Mouse (Mus musculus) liver, embryonic 14.5 days (tissue): Measurements from ENCODE around the gene Fam193a.

Experiments used
- CTCF ChIP-seq: IDR thresholded peaks from 2 replicates; pipeline ENCODE4 v1.5.1; 2016; ENCODE audit warnings: antibody characterized with exemption, low read depth, control low read depth
- EP300 ChIP-seq: IDR thresholded peaks from 2 replicates; pipeline ENCODE4 v1.6.1; 2016; ENCODE audit warnings: antibody characterized with exemption, low read depth

DNA sequence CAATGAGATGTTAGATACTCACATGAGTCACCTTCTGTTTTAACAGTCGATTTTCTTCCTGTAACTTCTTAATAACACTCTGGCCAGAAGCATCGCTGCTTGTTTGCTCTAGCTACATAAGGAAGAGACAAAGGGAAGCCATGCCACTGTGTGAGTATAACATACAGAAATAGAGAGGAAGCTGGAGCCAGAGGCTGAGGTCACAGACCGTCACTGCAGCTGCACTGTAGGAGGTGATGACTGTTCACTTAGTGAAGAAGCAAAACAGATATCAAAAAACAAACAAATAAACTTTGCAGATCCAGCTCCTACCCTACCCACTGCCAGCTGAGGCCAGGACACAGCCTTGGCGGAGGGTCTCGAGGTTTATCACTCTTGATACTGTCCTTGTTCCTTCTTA lies 131.2 kb downstream of the Fam193a start:
- TF ChIP-seq CTCF, result no peak
- no peak for TF ChIP-seq EP300
